Mouse (Mus musculus) E14TG2a.4 (cell line): ENCODE data around the gene Slc39a11.
A peak's percentile ranks its signal among the peaks of the same experiment; 100 is the strongest.

Experiments
- H3K27me3 ChIP-seq: 2 replicates; pipeline ENCODE4 v1.6.1; 2014; ENCODE audit warnings: low read length, control low read depth; ENCODE audit not compliant: insufficient read depth
- H3K36me3 ChIP-seq: 2 replicates; pipeline ENCODE4 v1.6.1; 2014; ENCODE audit warnings: low read length, control low read depth; ENCODE audit not compliant: insufficient read depth
- H3K4me1 ChIP-seq: replicated peaks from 2 replicates; pipeline ENCODE4 v1.6.1; 2014; ENCODE audit warnings: low read depth, low read length, control low read depth
- H3K4me3 ChIP-seq: replicated peaks from 2 replicates; pipeline ENCODE4 v1.5.1; 2014; ENCODE audit warnings: mild to moderate bottlenecking, low read length
- H3K9me3 ChIP-seq: 2 replicates; pipeline ENCODE4 v1.6.1; 2014; ENCODE audit warnings: low read length, control low read depth
- CTCF ChIP-seq: conservative IDR thresholded peaks from 2 replicates; pipeline ENCODE4 v1.5.1; 2014; ENCODE audit warnings: low read length
- NANOG ChIP-seq: IDR thresholded peaks from 2 replicates; pipeline ENCODE4 v1.6.1; 2014; ENCODE audit warnings: borderline replicate concordance, low read length, mixed read lengths
- POU5F1 ChIP-seq: IDR thresholded peaks from 2 replicates; pipeline ENCODE4 v1.6.1; 2014; ENCODE audit warnings: low read length, borderline replicate concordance

Slc39a11 gene

DNA sequence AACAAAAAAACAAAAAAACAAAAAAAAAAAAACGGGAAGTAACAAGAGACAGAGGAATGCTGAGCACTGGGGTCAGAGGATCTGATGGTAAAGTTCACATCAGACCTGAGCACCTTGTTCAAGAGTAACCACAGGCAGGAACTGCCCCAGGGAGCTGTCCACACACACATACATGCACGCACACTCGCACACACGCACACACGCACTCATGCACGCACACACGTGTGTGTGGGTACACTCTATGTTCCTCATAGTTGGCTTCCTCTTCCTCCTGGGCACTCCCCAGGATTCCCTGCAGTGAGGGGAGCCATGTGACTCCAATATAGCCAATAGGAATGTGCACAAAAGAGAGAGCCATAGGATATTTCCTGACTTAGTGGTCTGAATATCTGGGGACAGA lies 227.3 kb downstream of the Slc39a11 start:
- H3K36me3 ChIP-seq: no peaks in the 10 kb centered on the region
- H3K4me1 ChIP-seq: peaks cover 12% of the 10 kb centered on the region; the same call in 1 of the 2 replicates
- no peak overlapping the region for H3K4me3 ChIP-seq
- no peaks in the 10 kb centered on the region for H3K27me3 ChIP-seq
- H3K9me3 ChIP-seq: no peaks in the 10 kb centered on the region
- TF ChIP-seq NANOG (no peak), POU5F1 (no peak), CTCF (no peak)

DNA sequence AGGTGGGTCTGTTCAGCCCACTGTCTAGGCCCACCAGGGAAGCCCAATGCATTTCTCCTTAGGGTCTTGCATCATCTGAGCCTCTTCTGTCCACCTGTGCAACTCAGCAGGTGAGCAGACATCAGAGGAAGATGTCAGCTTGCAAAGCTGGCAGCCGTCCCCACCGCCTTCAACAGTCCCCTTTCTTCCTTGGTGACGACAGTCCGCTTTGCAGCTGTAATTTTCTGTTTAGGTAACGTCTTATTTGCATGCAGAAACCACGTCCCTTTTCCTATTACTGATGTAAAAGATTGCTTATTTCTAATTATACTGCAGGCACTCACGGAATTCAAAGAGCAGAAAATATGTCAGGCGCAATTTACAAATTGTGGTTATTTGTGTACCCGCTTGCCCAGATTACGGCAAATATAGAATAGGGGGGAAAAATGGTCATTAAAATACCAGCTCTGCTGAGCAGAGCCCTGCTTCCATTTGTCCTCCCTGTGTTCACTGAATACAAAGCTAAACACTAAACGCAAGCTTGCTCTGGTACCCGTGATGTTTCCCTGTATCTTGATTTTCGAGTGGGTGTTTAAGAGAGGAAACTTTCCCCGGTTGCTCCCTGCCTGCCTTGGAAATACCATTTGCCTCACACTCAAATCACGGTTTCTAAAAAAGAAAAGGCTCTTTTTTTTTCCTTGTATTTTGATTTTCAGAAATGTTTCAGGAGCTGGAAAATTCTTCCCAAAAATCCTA lies 230.8 kb downstream of the Slc39a11 start:
- Histone ChIP-seq H3K27me3 (no peaks in the 10 kb centered on the region), H3K36me3 (no peaks in the 10 kb centered on the region)
- TF ChIP-seq NANOG (no peak), CTCF (no peak), POU5F1 (no peak)

DNA sequence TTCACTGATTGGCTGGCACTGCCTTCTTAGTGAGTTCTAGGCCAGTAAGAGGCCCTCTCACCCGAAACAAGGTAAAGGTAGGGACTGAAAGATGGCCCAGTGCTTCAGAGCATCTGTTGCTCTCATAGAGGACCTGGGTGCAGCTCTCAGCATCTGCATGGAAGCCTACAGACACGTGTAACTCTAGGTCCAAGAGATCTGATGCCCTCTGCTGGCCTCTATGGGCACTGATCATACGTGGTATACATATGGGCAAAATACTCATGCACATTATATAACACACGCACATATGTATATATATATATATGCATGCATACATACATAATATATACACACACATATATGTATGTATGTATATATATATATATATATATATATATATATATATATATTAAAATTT lies 231.9 kb downstream of the Slc39a11 start:
- Histone ChIP-seq H3K27me3 (no peaks in the 10 kb centered on the region), H3K9me3 (no peaks in the 10 kb centered on the region; the same call in 1 of the 2 replicates)
- TF ChIP-seq CTCF: peak; percentile 16
- TF ChIP-seq NANOG: no peak
- no peak for TF ChIP-seq POU5F1

More for the DNA sequence above, 230.8 kb downstream of the Slc39a11 start:
- Histone ChIP-seq H3K9me3 (no peaks in the 10 kb centered on the region; the same call in 1 of the 2 replicates), H3K4me1 (peaks cover 9% of the 10 kb centered on the region; the same call in 1 of the 2 replicates), H3K4me3 (no peak overlapping the region)

GRCm38 (mm10) chr11:113412545-113412944 lies 237.3 kb downstream of the Slc39a11 start:
- Histone ChIP-seq H3K9me3 (no peaks in the 10 kb centered on the region; the same call in 1 of the 2 replicates), H3K4me1 (peaks cover 7% of the 10 kb centered on the region), H3K27me3 (no peaks in the 10 kb centered on the region), H3K4me3 (0 out of 2 replicates have a peak overlapping the region, but pooled peaks have one; percentile 32), H3K36me3 (no peaks in the 10 kb centered on the region)
- no peak for TF ChIP-seq NANOG
- peak; percentile 92 for TF ChIP-seq CTCF

More for the DNA sequence above, 231.9 kb downstream of the Slc39a11 start:
- Histone ChIP-seq H3K4me1 (peaks cover 9% of the 10 kb centered on the region; the same call in 1 of the 2 replicates), H3K4me3 (no peak overlapping the region), H3K36me3 (no peaks in the 10 kb centered on the region)

GRCm38 (mm10) chr11:113411798-113412197 lies 238.1 kb downstream of the Slc39a11 start:
- Histone ChIP-seq H3K9me3 (no peaks in the 10 kb centered on the region; the same call in 1 of the 2 replicates), H3K36me3 (no peaks in the 10 kb centered on the region), H3K27me3 (no peaks in the 10 kb centered on the region), H3K4me1 (peaks cover 7% of the 10 kb centered on the region), H3K4me3 (0 out of 2 replicates have a peak overlapping the region, but pooled peaks have one; percentile 32)
- no peak for TF ChIP-seq NANOG
- TF ChIP-seq CTCF: no peak
- TF ChIP-seq POU5F1: no peak

DNA sequence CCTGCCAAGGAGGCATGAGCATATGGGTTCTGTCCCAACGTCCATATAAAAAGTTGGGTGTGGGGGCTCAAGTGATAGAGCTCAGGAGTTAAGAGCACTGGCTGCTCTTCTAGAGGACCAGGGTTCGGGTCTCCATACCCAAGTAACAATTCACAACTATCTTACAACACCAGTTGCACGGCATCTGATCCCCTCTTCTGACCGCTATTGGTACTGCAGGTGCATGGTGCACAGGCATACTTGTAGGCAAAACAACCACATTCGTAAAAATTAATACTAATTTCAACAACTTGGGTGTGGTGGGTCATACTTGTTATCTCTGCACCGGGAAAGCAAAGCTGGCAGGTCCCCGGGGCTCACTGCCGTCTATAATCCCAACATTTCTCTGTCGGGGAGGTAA lies 240.8 kb downstream of the Slc39a11 start:
- Histone ChIP-seq H3K27me3 (no peaks in the 10 kb centered on the region), H3K4me1 (peaks cover 7% of the 10 kb centered on the region), H3K36me3 (no peaks in the 10 kb centered on the region), H3K4me3 (no peak overlapping the region), H3K9me3 (no peaks in the 10 kb centered on the region)
- TF ChIP-seq NANOG: no peak
- TF ChIP-seq CTCF: peak; percentile 63

- Histone ChIP-seq H3K9me3 (no peaks in the 10 kb centered on the region), H3K4me3 (no peak overlapping the region), H3K36me3 (no peaks in the 10 kb centered on the region), H3K27me3 (no peaks in the 10 kb centered on the region), H3K4me1 (peaks cover 7% of the 10 kb centered on the region)
- no peak for TF ChIP-seq POU5F1
- TF ChIP-seq NANOG: no peak
Observed at GRCm38 (mm10) chr11:113407474-113407873, 242.4 kb downstream of the Slc39a11 start.

- TF ChIP-seq POU5F1 (no peak), NANOG (no peak), CTCF (peak; percentile 50)
- H3K36me3 ChIP-seq: no peaks in the 10 kb centered on the region
- H3K4me1 ChIP-seq: peaks cover 15% of the 10 kb centered on the region
- H3K27me3 ChIP-seq: no peaks in the 10 kb centered on the region
- H3K4me3 ChIP-seq: no peak overlapping the region
- no peaks in the 10 kb centered on the region for H3K9me3 ChIP-seq
Observed at GRCm38 (mm10) chr11:113400868-113401267, 249.0 kb downstream of the Slc39a11 start.
